Comparison of ENCODE assay signal across 21 mouse cellular contexts in the genomic region with DNA sequence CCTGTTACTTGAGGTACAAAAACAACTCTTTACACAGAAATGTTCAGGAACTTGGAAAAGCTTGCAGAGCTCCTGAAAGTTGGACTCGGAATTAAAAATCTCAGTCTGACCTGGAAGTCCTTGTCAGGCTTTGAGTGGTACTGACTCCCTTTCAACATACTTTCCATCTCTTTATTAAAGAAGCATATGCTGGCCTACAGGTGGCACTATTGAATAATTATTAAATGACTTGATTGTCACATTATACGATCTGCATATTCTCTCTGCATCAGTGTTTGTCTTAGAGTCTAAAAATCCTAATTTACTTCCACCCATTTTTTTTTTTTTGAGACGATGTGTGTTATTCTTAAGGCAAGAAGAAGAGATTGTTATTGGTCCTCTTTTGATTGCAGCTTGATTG.
DNase-seq lines count a peak whose midpoint lies in the region; ATAC-seq and TF ChIP-seq lines count a peak whose summit lies in the region.
"Had no signal": no experiment of that assay in that cellular context is flagged by ENCODE, and none has a peak within 500 bp of the region (broad histone marks: within the 10 kb centered on the region; RNA-seq: fewer than 3 reads in every experiment).

No protein-coding gene starts in this region.

- H3K9ac ChIP-seq in hindbrain, postnatal 0 days (replicated peaks; ENCODE audit: low read length), result no peak overlapping the region
- H3K9ac ChIP-seq in lung, postnatal 0 days (replicated peaks; ENCODE audit: low read depth), result no peak overlapping the region
- no peak overlapping the region for H3K9ac ChIP-seq in stomach, postnatal 0 days (ENCODE audit: low read length)
- H3K9ac ChIP-seq: heart, embryonic 13.5 days; liver, embryonic 14.5 days had no signal

- no peaks in the 10 kb centered on the region for H3K27me3 ChIP-seq in hindbrain, postnatal 0 days (ENCODE audit: insufficient read depth, low read length)
- no peaks in the 10 kb centered on the region for H3K27me3 ChIP-seq in hindbrain, embryonic 10.5 days (ENCODE audit: insufficient read depth, poor library complexity, severe bottlenecking)
- H3K27me3 ChIP-seq in lung, postnatal 0 days (replicated peaks; ENCODE audit: insufficient read depth, low read length), result no peaks in the 10 kb centered on the region
- H3K27me3 ChIP-seq in stomach, postnatal 0 days (ENCODE audit: control insufficient read depth, insufficient read depth, low read length), result no peaks in the 10 kb centered on the region
- H3K27me3 ChIP-seq: heart, embryonic 13.5 days; megakaryocyte, embryonic 14.5 days had no signal

- TF ChIP-seq CTCF in hindbrain, postnatal 0 days (IDR thresholded peaks at IDR 0.05; ENCODE audit: low read depth), result peak; percentile 39
- TF ChIP-seq CTCF in lung, postnatal 0 days (IDR thresholded peaks at IDR 0.05), result peak; percentile 21
- TF ChIP-seq CTCF in lung, adult 2 months (IDR thresholded peaks at IDR 0.05; ENCODE audit: insufficient read depth, low read length), result no peak
- TF ChIP-seq CTCF in stomach, postnatal 0 days (IDR thresholded peaks at IDR 0.05; ENCODE audit: low read depth), result peak; percentile 52

- no peaks in the 10 kb centered on the region for H3K36me3 ChIP-seq in hindbrain, postnatal 0 days (ENCODE audit: insufficient read depth, low read length)
- no peaks in the 10 kb centered on the region for H3K36me3 ChIP-seq in hindbrain, embryonic 10.5 days
- no peaks in the 10 kb centered on the region for H3K36me3 ChIP-seq in lung, postnatal 0 days (ENCODE audit: insufficient read depth, low read length)
- H3K36me3 ChIP-seq in stomach, postnatal 0 days (ENCODE audit: control insufficient read depth, insufficient read depth, low read length), result no peaks in the 10 kb centered on the region
- H3K36me3 ChIP-seq: heart, embryonic 13.5 days had no signal

- 53% methylated on average over 3 of the region's 3 CpGs for WGBS in hindbrain, postnatal 0 days
- 71% methylated on average over 3 of the region's 3 CpGs for WGBS in hindbrain, embryonic 10.5 days
- 46% methylated on average over 3 of the region's 3 CpGs for WGBS in lung, postnatal 0 days
- 50% methylated on average over 3 of the region's 3 CpGs for WGBS in lung, adult 2 months
- 49% methylated on average over 3 of the region's 3 CpGs for WGBS in stomach, postnatal 0 days

- no peak for TF ChIP-seq EP300 in lung, postnatal 0 days (IDR thresholded peaks at IDR 0.05)
- no peak for TF ChIP-seq EP300 in stomach, postnatal 0 days (optimal IDR thresholded peaks at IDR 0.05)

- no peak for TF ChIP-seq POLR2A in lung, adult 2 months (IDR thresholded peaks at IDR 0.05; ENCODE audit: borderline replicate concordance, extremely low read depth, low read depth, low read length)

- no peaks in the 10 kb centered on the region for H3K4me1 ChIP-seq in hindbrain, postnatal 0 days (ENCODE audit: insufficient read depth, low read length)
- H3K4me1 ChIP-seq in hindbrain, embryonic 10.5 days (replicated peaks), result 0 out of 2 replicates have a peak, but pooled peaks cover 3% of the 10 kb centered on the region
- no peaks in the 10 kb centered on the region for H3K4me1 ChIP-seq in lung, postnatal 0 days (ENCODE audit: insufficient read depth, low read depth, low read length)
- no peaks in the 10 kb centered on the region for H3K4me1 ChIP-seq in lung, adult 2 months (ENCODE audit: control insufficient read depth, insufficient read depth, low read length)
- no peaks in the 10 kb centered on the region for H3K4me1 ChIP-seq in stomach, postnatal 0 days (replicated peaks; ENCODE audit: control insufficient read depth, insufficient read depth)
- H3K4me1 ChIP-seq: heart, embryonic 13.5 days; megakaryocyte, embryonic 14.5 days had no signal

- H3K9me3 ChIP-seq in hindbrain, postnatal 0 days (ENCODE audit: low read length), result no peaks in the 10 kb centered on the region
- H3K9me3 ChIP-seq in hindbrain, embryonic 10.5 days, result no peaks in the 10 kb centered on the region
- no peaks in the 10 kb centered on the region for H3K9me3 ChIP-seq in lung, postnatal 0 days (ENCODE audit: low read length)
- no peaks in the 10 kb centered on the region for H3K9me3 ChIP-seq in stomach, postnatal 0 days (ENCODE audit: control insufficient read depth, low read length)
- H3K9me3 ChIP-seq: heart, embryonic 13.5 days had no signal

- DNase-seq in embryo, embryonic 10.5 days (ENCODE audit: low spot score), result peak; percentile 8
- DNase-seq in embryo, embryonic 9.5 days (ENCODE audit: extremely low spot score), result no peak
- DNase-seq in hindbrain, postnatal 0 days (ENCODE audit: low spot score), result peak; percentile 64
- no peak for DNase-seq in hindbrain, embryonic 10.5 days (ENCODE audit: low spot score)
- peak; percentile 40 for DNase-seq in lung, postnatal 0 days (ENCODE audit: low spot score)
- DNase-seq in lung, adult 2 months, result no peak
- DNase-seq in stomach, postnatal 0 days (ENCODE audit: low spot score), result no peak
- no peak for DNase-seq in heart, adult 11 months
- DNase-seq: adrenal gland, postnatal 36 days; cerebellum, postnatal 36 days; gastrocnemius, postnatal 10 days; heart, adult 18-20 months; heart, postnatal 36 days; lung, postnatal 14 days; right cerebral cortex, adult 18-20 months; thymus, postnatal 36 days had no signal

- H3K4me2 ChIP-seq in hindbrain, postnatal 0 days (ENCODE audit: low read depth, low read length), result no peak overlapping the region
- no peak overlapping the region for H3K4me2 ChIP-seq in lung, postnatal 0 days (replicated peaks; ENCODE audit: low read depth, low read length)
- H3K4me2 ChIP-seq in stomach, postnatal 0 days (replicated peaks; ENCODE audit: low read depth), result no peak overlapping the region
- H3K4me2 ChIP-seq: heart, embryonic 13.5 days had no signal

- no peak overlapping the region for H3K4me3 ChIP-seq in hindbrain, postnatal 0 days (ENCODE audit: low read length)
- H3K4me3 ChIP-seq in hindbrain, embryonic 10.5 days, result no peak overlapping the region
- no peak overlapping the region for H3K4me3 ChIP-seq in lung, postnatal 0 days (ENCODE audit: low read depth, low read length)
- no peak overlapping the region for H3K4me3 ChIP-seq in lung, adult 2 months (replicated peaks; ENCODE audit: extremely low read depth, low read depth, low read length)
- H3K4me3 ChIP-seq in stomach, postnatal 0 days (ENCODE audit: low read depth, low read length), result no peak overlapping the region
- H3K4me3 ChIP-seq: erythroblast, embryonic 14.5 days; heart, embryonic 13.5 days; megakaryocyte, embryonic 14.5 days had no signal

- no peak overlapping the region for H3K27ac ChIP-seq in hindbrain, postnatal 0 days
- no peak overlapping the region for H3K27ac ChIP-seq in hindbrain, embryonic 10.5 days
- H3K27ac ChIP-seq in lung, postnatal 0 days (ENCODE audit: low read length), result no peak overlapping the region
- no peak overlapping the region for H3K27ac ChIP-seq in stomach, postnatal 0 days (replicated peaks)
- H3K27ac ChIP-seq: heart, embryonic 13.5 days; liver, embryonic 14.5 days had no signal

- no peak for ATAC-seq in hindbrain, postnatal 0 days
- no peak for ATAC-seq in lung, postnatal 0 days
- ATAC-seq in stomach, postnatal 0 days (ENCODE audit: low FRiP score, low TSS enrichment), result no peak
- ATAC-seq: CD4-positive, CD25-positive, alpha-beta regulatory T cell, adult 4 months had no signal

Comparison
In these comparisons a context has a peak if more than half of its experiments do, and no peak if none do; other contexts are left out.
1. DNase-seq: peak in embryo, embryonic 10.5 days (single experiment), hindbrain, postnatal 0 days (single experiment) and lung, postnatal 0 days (single experiment); none in embryo, embryonic 9.5 days (single experiment), hindbrain, embryonic 10.5 days (single experiment), lung, adult 2 months (single experiment), stomach, postnatal 0 days (single experiment) and heart, adult 11 months (single experiment).